Mouse (Mus musculus): ENCODE results near the gene Elk1.

The Elk1 gene

DNA sequence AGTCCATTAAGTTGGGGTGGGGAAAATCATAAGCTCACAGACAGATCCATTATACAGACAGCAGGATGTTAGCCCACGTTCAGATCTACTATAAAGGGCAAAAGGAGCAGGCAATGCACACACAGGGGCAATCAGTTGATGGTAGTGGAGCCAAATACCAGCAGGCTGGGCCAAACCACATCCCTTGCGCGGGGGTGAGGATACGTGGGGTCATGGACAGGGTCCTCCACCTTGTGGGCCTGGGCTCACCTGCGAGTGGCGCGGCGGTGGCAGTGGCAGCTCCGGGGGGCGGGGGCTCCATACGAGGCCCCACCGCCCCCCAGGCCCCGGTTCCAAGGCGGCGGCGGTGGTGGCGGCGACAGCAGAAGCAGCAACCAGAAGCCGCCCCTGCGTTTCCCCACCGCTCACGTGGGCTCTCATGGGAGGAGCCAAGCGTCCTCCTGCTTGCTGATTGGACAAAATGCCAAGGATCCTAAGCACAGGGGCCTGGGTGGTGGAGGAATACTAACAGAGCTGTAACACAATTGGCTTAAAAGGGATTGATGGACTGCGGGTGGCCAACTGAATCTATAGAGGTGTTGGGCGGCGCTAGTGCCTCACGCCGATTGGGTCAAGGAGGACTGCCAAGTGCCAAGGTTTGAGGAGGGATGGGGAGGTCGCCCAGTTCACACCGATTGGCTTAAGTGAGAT lies at the start of gene Elk1:
Elk1 (minus strand) TSS at position 418 of the 690 bp plus-strand sequence.
- peak; percentile 89 to 95 for DNase-seq (ENCODE audit: low spot score in 2 of 2)

DNA sequence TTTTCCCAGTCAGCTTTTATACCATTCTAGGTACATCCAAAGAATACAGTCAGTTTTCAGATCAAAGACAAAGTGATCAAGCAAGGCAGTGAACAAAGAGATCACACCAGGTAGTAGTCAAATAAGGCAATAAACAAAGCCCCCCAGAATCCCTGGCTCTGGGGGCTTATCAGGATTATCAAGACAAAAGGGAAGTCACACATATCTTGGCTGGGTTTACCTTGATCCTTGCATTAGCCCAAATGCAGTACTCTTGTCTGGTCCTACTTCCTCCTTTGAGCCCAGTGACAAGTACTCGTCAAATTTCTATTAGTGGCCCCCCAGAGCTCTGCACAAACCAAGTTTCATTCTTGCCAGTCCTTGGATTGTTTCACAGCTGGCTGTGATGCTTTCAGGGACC lies 30.5 kb upstream of the Elk1 start:
- DNase-seq (ENCODE audit: low spot score in 2 of 2): no peak

DNA sequence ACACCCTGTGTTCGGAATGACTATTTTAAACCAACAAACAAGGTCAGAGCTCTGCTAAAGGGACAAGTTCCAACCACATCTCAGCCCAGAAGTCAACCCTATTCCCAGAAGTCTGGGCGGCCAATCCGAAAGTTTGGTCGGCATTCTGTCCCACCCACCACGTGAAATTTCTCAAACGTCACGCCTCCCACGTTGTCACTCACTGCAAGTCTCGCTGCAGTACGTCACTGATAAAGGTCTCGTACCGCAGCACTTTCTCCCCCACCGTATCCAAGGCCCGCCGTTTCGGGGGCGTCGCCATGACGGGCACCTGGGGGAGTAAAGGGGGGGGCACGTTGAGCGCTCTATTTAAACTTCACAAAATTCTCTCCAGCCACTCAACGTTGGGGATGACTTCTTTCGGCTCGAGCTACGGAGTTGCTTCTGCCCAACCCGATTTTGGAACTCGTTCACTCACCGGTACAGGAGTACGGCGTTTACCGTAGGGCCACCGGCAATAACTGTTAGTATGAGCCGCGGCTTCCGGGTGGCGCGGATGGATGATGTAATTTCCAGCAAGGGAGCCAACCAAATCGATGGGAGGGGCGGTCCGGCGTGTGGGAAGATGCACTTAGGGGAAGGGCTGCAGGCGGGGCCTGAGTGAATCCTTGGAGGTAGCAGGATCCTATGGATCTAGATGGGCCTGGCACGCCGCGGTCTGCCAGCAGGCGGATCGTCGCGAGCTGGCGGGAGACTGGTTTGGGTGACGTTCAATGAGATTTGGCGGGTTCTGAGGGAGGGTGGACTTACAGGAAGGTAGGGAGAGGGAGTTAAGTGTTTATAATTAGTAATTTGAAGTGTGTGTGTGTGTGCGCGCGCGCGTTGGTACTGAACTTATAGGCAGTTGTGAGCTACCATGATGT lies 11.3 kb upstream of the Elk1 start, which contains the start of gene Uxt:
Uxt (minus strand) TSS at position 541 of the 902 bp plus-strand sequence.
- peak; percentile 94 for DNase-seq (ENCODE audit: low spot score in 2 of 2)

GRCm38 (mm10) chrX:20946055-20946454 lies 4.4 kb downstream of the Elk1 start:
- peak; percentile 60 to 67 for DNase-seq (ENCODE audit: low spot score in 2 of 2)

DNA sequence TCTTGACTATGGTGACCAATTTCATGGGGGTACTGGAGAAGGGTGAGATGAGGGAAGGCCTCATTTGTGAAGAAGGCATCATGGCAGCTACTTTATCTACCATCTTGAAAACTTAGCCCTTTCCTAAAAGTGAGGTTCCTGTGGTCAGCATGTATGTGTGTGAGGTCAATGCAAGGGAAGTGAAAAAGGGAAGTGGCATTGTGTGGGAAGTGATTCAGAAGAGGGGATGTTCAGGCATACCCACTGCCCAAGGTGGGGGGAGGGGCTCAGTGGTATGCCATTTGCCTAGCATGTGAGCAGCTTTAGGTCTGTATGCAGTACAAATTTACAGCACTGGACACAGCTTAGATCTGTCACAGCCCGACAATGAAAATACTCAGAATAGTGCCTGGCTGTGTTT lies 18.4 kb downstream of the Elk1 start:
- no peak for DNase-seq (ENCODE audit: low spot score in 2 of 2)

- DNase-seq (ENCODE audit: low spot score in 2 of 2): no peak
These were observed 19.0 kb downstream of the Elk1 start, which contains the start of gene Cfp for GRCm38 (mm10) chrX:20931364-20931763. Gene Cfp (minus strand): TSS chrX:20931555.

DNA sequence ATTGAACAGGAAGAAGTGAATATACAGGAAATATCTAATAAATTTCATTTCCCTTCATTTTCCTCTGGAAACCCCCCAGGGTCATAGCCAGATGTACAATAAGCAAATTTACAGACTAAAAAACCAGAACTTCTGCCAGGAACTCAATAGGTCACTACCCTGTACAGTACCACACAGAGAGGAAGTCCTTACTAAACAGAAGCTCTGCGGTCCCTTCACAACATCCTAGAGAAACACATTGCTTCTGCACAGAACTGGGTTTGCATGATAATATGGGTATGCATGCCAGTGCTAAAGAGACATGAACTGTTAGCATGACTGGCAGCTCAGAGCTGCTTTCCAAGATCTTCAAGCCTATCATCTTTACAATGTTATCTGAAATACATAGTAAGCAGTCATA lies 20.5 kb downstream of the Elk1 start:
- no peak for DNase-seq (ENCODE audit: low spot score in 2 of 2)

DNA sequence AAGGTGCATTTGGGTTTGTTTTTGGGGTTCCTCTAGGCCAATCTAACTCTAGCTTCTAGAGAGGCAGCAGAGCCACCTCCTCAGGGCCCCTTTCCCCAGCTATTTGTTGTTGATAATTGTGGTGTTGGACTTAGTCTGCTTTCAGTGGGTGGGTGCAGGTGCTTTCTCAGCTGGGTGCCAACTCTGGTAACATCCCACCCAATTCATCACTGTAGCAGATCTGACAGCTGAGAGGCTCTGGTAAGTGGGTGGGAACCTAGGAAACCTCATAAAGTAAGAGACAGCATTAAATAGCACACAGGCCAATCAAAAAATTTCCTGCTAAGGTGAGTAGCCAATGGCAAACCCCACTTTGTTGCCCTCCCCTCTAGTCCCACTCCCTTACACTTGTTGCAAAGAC lies 25.4 kb downstream of the Elk1 start:
- DNase-seq (ENCODE audit: low spot score in 2 of 2): no peak

DNA sequence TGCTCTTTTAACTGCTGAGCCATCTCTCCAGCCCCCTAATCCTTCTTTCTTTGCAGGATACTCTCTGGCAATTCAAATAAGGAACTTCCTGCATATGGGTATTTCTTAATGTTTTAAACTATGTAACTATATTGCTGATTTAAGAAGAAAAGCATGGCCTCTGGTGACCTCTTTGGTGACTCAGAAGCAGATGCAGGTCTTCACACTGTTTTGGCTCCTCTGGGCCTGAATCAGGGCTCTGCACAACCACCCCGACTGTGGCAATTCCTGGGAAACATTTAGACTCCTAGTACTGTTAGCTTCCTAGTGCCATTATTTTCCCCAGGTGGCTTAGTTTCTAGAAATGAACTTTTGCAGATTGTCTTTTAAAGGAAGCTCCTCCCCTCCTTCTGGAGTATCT lies 26.9 kb downstream of the Elk1 start:
- DNase-seq (ENCODE audit: low spot score in 2 of 2): no peak

GRCm38 (mm10) chrX:20921366-20921765 lies 29.0 kb downstream of the Elk1 start:
- no peak for DNase-seq (ENCODE audit: low spot score in 2 of 2)

- peak; percentile 93 for DNase-seq (ENCODE audit: low spot score in 2 of 2)
These were observed 29.5 kb downstream of the Elk1 start, which contains the start of gene Syn1 for GRCm38 (mm10) chrX:20920844-20921364. Gene Syn1 (minus strand): TSS chrX:20921004.

DNA sequence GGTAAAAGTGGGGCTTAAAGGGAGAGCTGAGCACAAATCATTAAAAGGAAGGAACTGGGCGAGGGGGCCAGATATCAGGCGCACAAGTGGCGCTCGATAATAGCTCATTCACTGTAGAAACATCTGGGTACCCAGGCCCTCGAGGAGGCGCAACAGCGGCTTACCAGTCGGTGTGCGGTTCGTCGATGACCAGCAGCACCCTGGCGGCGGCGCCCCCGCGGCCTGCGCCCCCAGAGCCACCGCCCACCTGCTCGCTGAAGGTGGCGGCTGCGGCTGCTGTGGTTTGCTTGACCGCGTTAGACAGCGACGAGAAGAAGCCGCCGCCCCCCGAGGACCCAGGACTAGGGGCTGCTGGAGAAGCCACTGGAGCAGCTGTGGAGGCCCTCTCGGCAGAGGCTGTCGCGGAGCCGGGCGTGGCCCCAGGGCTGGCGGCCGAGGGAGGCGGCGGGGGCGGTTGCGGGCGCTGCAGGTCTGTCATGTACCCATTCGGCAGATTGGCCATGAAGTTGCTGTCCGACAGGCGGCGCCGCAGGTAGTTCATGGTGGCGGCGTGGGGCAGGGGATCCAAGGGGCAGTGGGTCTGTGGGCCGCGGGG lies 30.1 kb downstream of the Elk1 start:
- peak in 1 of 2 experiments; percentile 32 for DNase-seq (ENCODE audit: low spot score in 2 of 2)

DNA sequence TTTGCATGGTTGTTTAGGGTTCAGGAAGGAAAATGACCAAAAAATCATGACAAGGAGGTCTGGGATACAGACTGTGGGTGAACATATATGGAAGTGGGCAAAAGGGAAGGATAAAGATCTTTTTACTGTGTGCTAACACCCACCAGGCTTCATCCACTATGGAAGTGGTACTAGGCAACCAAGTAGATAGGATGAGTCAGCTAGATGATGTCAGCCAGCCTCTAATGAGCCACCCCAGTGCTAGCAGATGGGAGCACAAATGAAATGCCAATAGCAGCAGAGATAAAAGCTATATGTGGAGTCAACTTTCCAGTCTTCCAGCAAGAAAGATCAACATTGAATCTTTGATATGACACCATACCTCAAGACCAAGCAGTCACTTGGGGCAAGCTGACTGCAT lies 35.3 kb downstream of the Elk1 start:
- DNase-seq (ENCODE audit: low spot score in 2 of 2): no peak

DNA sequence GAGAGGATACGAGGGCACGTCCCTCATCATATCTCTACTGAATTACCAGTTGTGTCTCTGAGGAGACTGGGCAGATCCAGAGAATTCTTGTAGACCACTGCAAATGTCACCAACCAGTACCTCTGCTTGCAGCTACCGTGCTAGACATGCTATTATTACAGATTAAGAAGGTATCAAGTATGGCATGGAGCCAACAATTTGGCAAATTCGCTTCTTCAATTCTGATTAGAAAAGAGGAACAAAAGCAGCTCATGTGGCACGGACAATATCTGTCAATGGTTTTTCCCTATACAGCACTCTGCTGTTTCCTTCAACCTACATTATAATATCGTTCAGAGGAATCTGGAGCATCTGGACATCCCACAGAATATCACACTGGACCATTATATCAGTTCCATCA lies 36.7 kb downstream of the Elk1 start:
- no peak for DNase-seq (ENCODE audit: low spot score in 2 of 2)

DNA sequence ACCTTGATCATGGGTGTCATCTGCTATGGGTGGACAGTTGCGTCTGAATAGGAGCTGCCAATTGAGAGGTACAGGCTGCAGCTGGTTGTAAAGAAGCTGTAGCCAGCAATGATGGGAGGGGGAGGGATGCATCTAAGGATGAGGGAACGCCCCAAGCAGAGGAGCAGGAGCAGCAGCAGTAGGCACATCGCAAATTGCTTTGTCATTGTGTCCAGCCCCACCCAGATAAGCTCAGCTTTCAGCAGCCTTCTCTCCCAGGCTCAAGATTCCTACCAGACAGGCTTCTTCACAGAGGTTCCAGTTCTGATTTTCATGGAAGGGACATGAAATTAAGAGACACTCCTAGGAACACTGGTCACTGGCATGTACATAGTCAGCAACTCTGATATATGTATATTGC lies 40.3 kb downstream of the Elk1 start:
- DNase-seq (ENCODE audit: low spot score in 2 of 2): peak in 1 of 2 experiments; percentile 12
